Mouse (Mus musculus): ENCODE data around the gene Olfr424. TPM values are rescaled to one million over a fixed set of nuclear protein-coding genes. Genes with fewer than 3 reads are reported as not detected.

Gene Olfr424
- polyA plus RNA-seq, 1 experiment = not detected

GRCm38 (mm10) chr1:174157622-174158021 is 26.3 kb downstream of the Olfr424 start:
- Histone ChIP-seq H3K4me1 (ENCODE audit: control insufficient read depth, insufficient read depth, low read length) (no peaks in the 10 kb centered on the region), H3K4me3 (replicated peaks; ENCODE audit: extremely low read depth, low read depth, low read length) (no peak overlapping the region)
- no peak for DNase-seq
- 77% methylated on average over 3 of the region's 3 CpGs for WGBS
- no peak for TF ChIP-seq CTCF (IDR thresholded peaks at IDR 0.05; ENCODE audit: insufficient read depth, low read length)
- no peak for TF ChIP-seq POLR2A (IDR thresholded peaks at IDR 0.05; ENCODE audit: borderline replicate concordance, extremely low read depth, low read depth, low read length)

GRCm38 (mm10) chr1:174158512-174158911 is 27.2 kb downstream of the Olfr424 start:
- Histone ChIP-seq H3K4me3 (replicated peaks; ENCODE audit: extremely low read depth, low read depth, low read length) (no peak overlapping the region), H3K4me1 (ENCODE audit: control insufficient read depth, insufficient read depth, low read length) (no peaks in the 10 kb centered on the region)
- WGBS = 78% methylated on average over 1 of the region's 1 CpGs
- no peak for DNase-seq
- TF ChIP-seq CTCF (IDR thresholded peaks at IDR 0.05; ENCODE audit: insufficient read depth, low read length) = no peak
- no peak for TF ChIP-seq POLR2A (IDR thresholded peaks at IDR 0.05; ENCODE audit: borderline replicate concordance, extremely low read depth, low read depth, low read length)

GRCm38 (mm10) chr1:174159095-174159494 is 27.8 kb downstream of the Olfr424 start:
- TF ChIP-seq POLR2A (IDR thresholded peaks at IDR 0.05; ENCODE audit: borderline replicate concordance, extremely low read depth, low read depth, low read length) = no peak
- no peak for TF ChIP-seq CTCF (IDR thresholded peaks at IDR 0.05; ENCODE audit: insufficient read depth, low read length)
- H3K4me1 ChIP-seq (ENCODE audit: control insufficient read depth, insufficient read depth, low read length) = no peaks in the 10 kb centered on the region
- 75% methylated on average over 10 of the region's 10 CpGs for WGBS
- DNase-seq = no peak
- no peak overlapping the region for H3K4me3 ChIP-seq (replicated peaks; ENCODE audit: extremely low read depth, low read depth, low read length)

- no peak overlapping the region for H3K4me3 ChIP-seq (replicated peaks; ENCODE audit: extremely low read depth, low read depth, low read length)
- no peak for DNase-seq
- TF ChIP-seq CTCF (IDR thresholded peaks at IDR 0.05; ENCODE audit: insufficient read depth, low read length) (no peak), POLR2A (IDR thresholded peaks at IDR 0.05; ENCODE audit: borderline replicate concordance, extremely low read depth, low read depth, low read length) (no peak)
- H3K4me1 ChIP-seq (ENCODE audit: control insufficient read depth, insufficient read depth, low read length) = no peaks in the 10 kb centered on the region
Observed at GRCm38 (mm10) chr1:174169024-174169423, 37.7 kb downstream of the Olfr424 start.

- no peaks in the 10 kb centered on the region for H3K4me1 ChIP-seq (ENCODE audit: control insufficient read depth, insufficient read depth, low read length)
- 45% methylated on average over 5 of the region's 5 CpGs for WGBS
- no peak for DNase-seq
- TF ChIP-seq CTCF (IDR thresholded peaks at IDR 0.05; ENCODE audit: insufficient read depth, low read length) (no peak), POLR2A (IDR thresholded peaks at IDR 0.05; ENCODE audit: borderline replicate concordance, extremely low read depth, low read depth, low read length) (no peak)
- H3K4me3 ChIP-seq (replicated peaks; ENCODE audit: extremely low read depth, low read depth, low read length) = no peak overlapping the region
Observed at GRCm38 (mm10) chr1:174170706-174171501, 39.6 kb downstream of the Olfr424 start.

GRCm38 (mm10) chr1:174171537-174171936 is 40.2 kb downstream of the Olfr424 start:
- H3K4me1 ChIP-seq (ENCODE audit: control insufficient read depth, insufficient read depth, low read length) = no peaks in the 10 kb centered on the region
- TF ChIP-seq CTCF (IDR thresholded peaks at IDR 0.05; ENCODE audit: insufficient read depth, low read length) (no peak), POLR2A (IDR thresholded peaks at IDR 0.05; ENCODE audit: borderline replicate concordance, extremely low read depth, low read depth, low read length) (no peak)
- WGBS = 55% methylated on average over 2 of the region's 2 CpGs
- no peak for DNase-seq
- H3K4me3 ChIP-seq (replicated peaks; ENCODE audit: extremely low read depth, low read depth, low read length) = no peak overlapping the region

- H3K4me1 ChIP-seq (ENCODE audit: control insufficient read depth, insufficient read depth, low read length) = no peaks in the 10 kb centered on the region
- TF ChIP-seq POLR2A (IDR thresholded peaks at IDR 0.05; ENCODE audit: borderline replicate concordance, extremely low read depth, low read depth, low read length) (no peak), CTCF (IDR thresholded peaks at IDR 0.05; ENCODE audit: insufficient read depth, low read length) (no peak)
- 35% methylated on average over 3 of the region's 3 CpGs for WGBS
- no peak for DNase-seq
- no peak within 1 kb of the TSS for H3K4me3 ChIP-seq (replicated peaks; ENCODE audit: extremely low read depth, low read depth, low read length)
Observed at GRCm38 (mm10) chr1:174172605-174173004, 41.3 kb downstream of the Olfr424 start, which contains the start of gene Spta1. TSS of gene Spta1 (plus strand) at chr1:174172776.

Other genes starting within 250 kb of the Olfr424 start
- gene Ifi211, start 218.5 kb upstream of the Olfr424 start, polyA plus RNA-seq (2012; rRNA removed) = 0.22 TPM in 1 of 2 replicates, not detected in the other
- gene Mndal, start 189.0 kb upstream of the Olfr424 start, polyA plus RNA-seq (2012; rRNA removed) = 5.1 and 5.5 TPM in 2 replicates
- gene Ifi203, start 188.8 kb upstream of the Olfr424 start, polyA plus RNA-seq (2012; rRNA removed) = 8.8 and 10.4 TPM in 2 replicates
- gene Ifi202b, start 148.8 kb upstream of the Olfr424 start, polyA plus RNA-seq (2012; rRNA removed) = 0.17 TPM in 1 of 2 replicates, not detected in the other
- gene Ifi205, start 99.7 kb upstream of the Olfr424 start, polyA plus RNA-seq (2012; rRNA removed) = 0.80 and 0.89 TPM in 2 replicates
- gene Olfr433, start 90.8 kb upstream of the Olfr424 start, polyA plus RNA-seq (2012; rRNA removed) = 0.08 and 0.34 TPM in 2 replicates
- gene Olfr432, start 82.3 kb upstream of the Olfr424 start, polyA plus RNA-seq (2012; rRNA removed) = 0.69 TPM in 1 of 2 replicates, not detected in the other
- not detected in 2 replicates for gene Olfr430, start 64.9 kb upstream of the Olfr424 start, polyA plus RNA-seq (2012; rRNA removed)
- gene Olfr429, start 47.2 kb upstream of the Olfr424 start, polyA plus RNA-seq (2012; rRNA removed) = not detected in 2 replicates
- not detected in 2 replicates for gene Olfr427, start 34.6 kb upstream of the Olfr424 start, polyA plus RNA-seq (2012; rRNA removed)
- gene Olfr231, start 10.4 kb upstream of the Olfr424 start, polyA plus RNA-seq (2012; rRNA removed) = not detected in 2 replicates
- gene Olfr420, start 24.1 kb downstream of the Olfr424 start, polyA plus RNA-seq (2012; rRNA removed) = not detected in 2 replicates
- gene Spta1, start 41.3 kb downstream of the Olfr424 start, polyA plus RNA-seq (2012; rRNA removed) = 0.07 and 0.09 TPM in 2 replicates
- gene Olfr419, start 120.5 kb downstream of the Olfr424 start, polyA plus RNA-seq (2012; rRNA removed) = not detected in 2 replicates
- gene Mptx1, start 199.0 kb downstream of the Olfr424 start, polyA plus RNA-seq (2012; rRNA removed) = 1.2 TPM in 1 of 2 replicates, not detected in the other
- not detected in 2 replicates for gene Olfr417, start 233.6 kb downstream of the Olfr424 start, polyA plus RNA-seq (2012; rRNA removed)

Measured in lung, adult 2 months (tissue).